Mouse (Mus musculus) MEL (cell line): ENCODE measurements around the gene Nudt21. TPM values are rescaled to one million over a fixed set of nuclear protein-coding genes. Genes with fewer than 3 reads are reported as not detected.
A peak's percentile ranks its signal among the peaks of the same experiment; 100 is the strongest.

Source experiments
- DNase-seq: peaks from one replicate; pipeline ENCODE4 v3.0.0; 2011; ENCODE audit warnings: low read depth, low spot score
- H3K27ac ChIP-seq: 2 replicates; pipeline ENCODE4 v1.5.1; 2012; ENCODE audit warnings: low read depth, mild to moderate bottlenecking, control low read depth, low read length, moderate library complexity; ENCODE audit not compliant: control insufficient read depth
- H3K27me3 ChIP-seq, 2 experiments: fragments of 150-350 bp in 1 of 2; sonication (generic) in 1 of 2; 2 replicates each; pipeline ENCODE4 v1.6.1; 2012; ENCODE audit warnings: low read length in 2 of 2, mild to moderate bottlenecking in 2 of 2, improper control_type of control experiment in 1 of 2, moderate library complexity in 1 of 2; ENCODE audit not compliant: insufficient read depth in 2 of 2, control insufficient read depth in 1 of 2
- H3K36me3 ChIP-seq, 2 experiments: 2 replicates each; pipeline ENCODE4 v1.6.1; 2012 to 2014; ENCODE audit warnings: low read length in 2 of 2, improper control_type of control experiment in 1 of 2, inconsistent platforms in 1 of 2, mild to moderate bottlenecking in 1 of 2; ENCODE audit not compliant: insufficient read depth in 2 of 2, control insufficient read depth in 1 of 2
- H3K4me1 ChIP-seq, 2 experiments: fragments of 150-350 bp in 1 of 2; sonication (generic) in 1 of 2; 2 replicates each; pipeline ENCODE4 v1.6.1; 2012; ENCODE audit warnings: low read length in 2 of 2, improper control_type of control experiment in 1 of 2, mild to moderate bottlenecking in 1 of 2; ENCODE audit not compliant: insufficient read depth in 2 of 2, control insufficient read depth in 1 of 2
- H3K4me3 ChIP-seq, 2 experiments: fragments of 150-350 bp in 1 of 2; sonication (generic) in 1 of 2; 2 replicates each; pipeline ENCODE4 v1.5.1; 2012; ENCODE audit warnings: low read depth in 2 of 2, low read length in 2 of 2, mild to moderate bottlenecking in 2 of 2, moderate library complexity in 2 of 2, control low read depth in 1 of 2, improper control_type of control experiment in 1 of 2; ENCODE audit not compliant: control insufficient read depth in 1 of 2, insufficient read depth in 1 of 2
- H3K79me2 ChIP-seq: 2 replicates; pipeline ENCODE4 v1.6.1; 2012; ENCODE audit warnings: mild to moderate bottlenecking, low read length, moderate library complexity; ENCODE audit not compliant: control insufficient read depth, poor library complexity, insufficient read depth
- H3K9ac ChIP-seq: 2 replicates; pipeline ENCODE4 v1.6.1; 2012; ENCODE audit warnings: low read depth, mild to moderate bottlenecking, control low read depth, low read length, moderate library complexity; ENCODE audit not compliant: control insufficient read depth, poor library complexity, severe bottlenecking
- H3K9me3 ChIP-seq: fragments of 150-350 bp; sonication (generic); replicated peaks from 2 replicates; pipeline ENCODE4 v1.6.1; 2012; ENCODE audit warnings: mild to moderate bottlenecking, low read length, improper control_type of control experiment, moderate library complexity; ENCODE audit not compliant: insufficient read depth
- BHLHE40 ChIP-seq: IDR thresholded peaks from 2 replicates; pipeline ENCODE4 v1.6.1; 2012; ENCODE audit warnings: low read depth, mild to moderate bottlenecking, inconsistent platforms, low read length, improper control_type of control experiment, borderline replicate concordance
- ETS1 ChIP-seq: IDR thresholded peaks from 2 replicates; pipeline ENCODE4 v1.6.1; 2012; ENCODE audit warnings: low read depth, mild to moderate bottlenecking, inconsistent platforms, low read length, improper control_type of control experiment, moderate library complexity
- GABPA ChIP-seq: IDR thresholded peaks from 2 replicates; pipeline ENCODE4 v1.6.1; 2012; ENCODE audit warnings: low read depth, mild to moderate bottlenecking, inconsistent platforms, low read length, improper control_type of control experiment, moderate library complexity
- GATA1 ChIP-seq: IDR thresholded peaks from 2 replicates; pipeline ENCODE4 v1.6.1; 2011; ENCODE audit warnings: low read depth, low read length, improper control_type of control experiment
- MAFK ChIP-seq: IDR thresholded peaks from 2 replicates; pipeline ENCODE4 v1.6.1; 2011; ENCODE audit warnings: low read depth, mild to moderate bottlenecking, low read length, improper control_type of control experiment, borderline replicate concordance
- MAX ChIP-seq: IDR thresholded peaks from 2 replicates; pipeline ENCODE4 v1.6.1; 2011; ENCODE audit warnings: low read length, improper control_type of control experiment
- MAZ ChIP-seq: IDR thresholded peaks from 2 replicates; pipeline ENCODE4 v1.6.1; 2012; ENCODE audit warnings: low read depth, mild to moderate bottlenecking, inconsistent platforms, low read length, improper control_type of control experiment
- MEF2A ChIP-seq: IDR thresholded peaks from 2 replicates; pipeline ENCODE4 v1.6.1; 2014; ENCODE audit warnings: low read depth, mild to moderate bottlenecking, inconsistent platforms, low read length, improper control_type of control experiment; ENCODE audit not compliant: poor library complexity, insufficient replicate concordance, severe bottlenecking; ENCODE audit errors: extremely low read depth
- MYB ChIP-seq: IDR thresholded peaks from 2 replicates; pipeline ENCODE4 v1.6.1; 2011; ENCODE audit warnings: mild to moderate bottlenecking, low read depth, low read length, improper control_type of control experiment
- NELFE ChIP-seq: IDR thresholded peaks from 2 replicates; pipeline ENCODE4 v1.6.1; 2011; ENCODE audit warnings: low read depth, low read length, improper control_type of control experiment
- POLR2A ChIP-seq, 2 experiments: IDR thresholded peaks; 2 replicates each; pipeline ENCODE4 v1.6.1; 2011 to 2012; ENCODE audit warnings: low read length in 2 of 2, mild to moderate bottlenecking in 2 of 2, control low read depth in 1 of 2, improper control_type of control experiment in 1 of 2, low read depth in 1 of 2, moderate library complexity in 1 of 2; ENCODE audit not compliant: control insufficient read depth in 1 of 2, insufficient read depth in 1 of 2, poor library complexity in 1 of 2
- RAD21 ChIP-seq: IDR thresholded peaks from 2 replicates; pipeline ENCODE4 v1.6.1; 2011; ENCODE audit warnings: mild to moderate bottlenecking, low read depth, low read length, improper control_type of control experiment
- TAL1 ChIP-seq: IDR thresholded peaks from 2 replicates; pipeline ENCODE4 v1.6.1; 2012; ENCODE audit warnings: mild to moderate bottlenecking, inconsistent platforms, low read length, moderate library complexity, mixed read lengths
- TBP ChIP-seq: IDR thresholded peaks from 2 replicates; pipeline ENCODE4 v1.8.0; 2011; ENCODE audit warnings: low read depth, low read length, improper control_type of control experiment
- ZKSCAN1 ChIP-seq: IDR thresholded peaks from 2 replicates; pipeline ENCODE4 v1.6.1; 2012; ENCODE audit warnings: low read depth, mild to moderate bottlenecking, inconsistent platforms, low read length, improper control_type of control experiment, moderate library complexity
- ZMIZ1 ChIP-seq: IDR thresholded peaks from 2 replicates; pipeline ENCODE4 v1.6.1; 2012; ENCODE audit warnings: low read depth, mild to moderate bottlenecking, inconsistent platforms, low read length, improper control_type of control experiment, moderate library complexity
- ZNF384 ChIP-seq: IDR thresholded peaks from 2 replicates; pipeline ENCODE4 v1.6.1; 2012; ENCODE audit warnings: low read depth, mild to moderate bottlenecking, inconsistent platforms, low read length, improper control_type of control experiment
- polyA plus RNA-seq, 2 experiments: library from polyadenylated mRNA; stranded (reverse) in 1 of 2; unstranded in 1 of 2; fragments of >175 nt in 1 of 2; fragments of >200 nt in 1 of 2; gene quantifications; 2 replicates each; pipeline versions ENCODE4 v1.2.1 to v1.2.4; 2012; ENCODE audit warnings: low replicate concordance in 2 of 2, low read depth in 1 of 2; ENCODE audit not compliant: insufficient read length in 2 of 2, insufficient read depth in 1 of 2, missing spikeins in 1 of 2
- total RNA-seq: library from RNA; depleted of rRNA; stranded (reverse); fragments of 300-350 nt; gene quantifications from 2 replicates; pipeline ENCODE4 v1.2.3, GENCODE M21; 2012

Gene Nudt21
- total and polyA plus RNA-seq, 3 experiments = 118 to 157 TPM; not detected in 1

DNA sequence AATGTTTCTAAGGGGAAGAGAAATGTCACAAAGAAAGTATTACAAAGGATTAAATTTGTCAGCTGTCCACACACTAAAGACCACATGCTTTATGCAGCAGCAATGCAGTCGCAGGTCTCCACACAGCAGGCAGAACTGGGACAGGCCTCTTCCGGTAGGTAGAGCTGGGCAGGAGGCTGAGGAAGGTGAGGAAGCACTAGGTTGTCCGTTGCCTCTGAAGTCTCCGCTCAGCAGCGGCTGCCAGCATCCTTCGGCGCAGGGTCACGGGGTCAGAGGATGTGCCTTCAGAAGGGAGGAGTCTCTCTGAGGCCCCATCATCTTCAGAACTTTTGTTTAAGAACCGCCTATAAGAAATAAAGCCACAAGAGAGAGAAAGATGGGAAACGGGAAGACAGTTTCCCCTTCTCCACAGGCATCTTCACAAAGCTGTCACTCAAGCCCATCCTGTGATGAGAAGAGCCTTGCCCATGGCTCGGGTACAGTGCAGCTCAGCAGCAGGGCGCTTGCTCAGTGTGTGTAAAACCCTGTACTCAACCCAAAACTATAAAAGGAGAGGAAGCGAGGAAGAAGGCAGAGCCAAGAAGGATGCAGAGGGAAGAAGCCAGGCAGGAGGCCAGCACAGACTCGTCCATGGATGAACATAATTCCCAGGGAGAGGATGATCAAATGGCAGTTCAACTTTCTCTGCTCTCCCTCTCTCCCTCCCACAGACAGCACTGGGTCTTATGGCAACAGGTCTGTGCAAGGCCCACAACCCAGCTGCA lies 63.7 kb downstream of the Nudt21 start:
- no peak for DNase-seq
- H3K36me3 ChIP-seq = peaks cover 0 to 19% of the 10 kb centered on the region in 2 experiments; a peak in 2 of 4 replicates
- no peaks in the 10 kb centered on the region for H3K9me3 ChIP-seq
- H3K4me3 ChIP-seq = no peak overlapping the region
- H3K27ac ChIP-seq = no peak overlapping the region
- H3K9ac ChIP-seq = no peak overlapping the region
- no peaks in the 10 kb centered on the region for H3K4me1 ChIP-seq
- H3K79me2 ChIP-seq = no peaks in the 10 kb centered on the region
- TF ChIP-seq ZNF384 (no peak), MAZ (no peak), TBP (no peak), ZKSCAN1 (no peak), MAX (no peak), GABPA (no peak)
- no peaks in the 10 kb centered on the region for H3K27me3 ChIP-seq

DNA sequence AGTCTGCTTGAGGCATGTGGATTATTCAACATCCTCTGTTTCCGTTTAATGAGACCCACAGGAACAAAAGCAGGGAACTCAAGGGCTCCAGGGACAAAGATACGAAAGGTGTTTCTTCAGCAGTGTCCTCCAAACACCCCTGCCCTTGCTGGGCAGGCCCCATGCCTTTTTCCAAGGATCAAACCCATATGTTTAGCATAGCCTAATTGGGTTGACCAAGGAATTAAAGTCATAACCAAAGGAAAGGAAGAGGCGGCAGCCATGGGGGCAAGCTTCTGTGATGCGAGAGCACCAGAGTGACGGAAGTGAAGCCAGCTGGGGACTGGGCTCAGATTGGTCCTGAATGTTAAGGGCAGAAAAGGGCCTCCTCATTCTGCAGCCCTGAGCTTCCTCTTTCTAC lies 64.6 kb downstream of the Nudt21 start:
- peaks cover 0 to 14% of the 10 kb centered on the region in 2 experiments; a peak in 2 of 4 replicates for H3K36me3 ChIP-seq

DNA sequence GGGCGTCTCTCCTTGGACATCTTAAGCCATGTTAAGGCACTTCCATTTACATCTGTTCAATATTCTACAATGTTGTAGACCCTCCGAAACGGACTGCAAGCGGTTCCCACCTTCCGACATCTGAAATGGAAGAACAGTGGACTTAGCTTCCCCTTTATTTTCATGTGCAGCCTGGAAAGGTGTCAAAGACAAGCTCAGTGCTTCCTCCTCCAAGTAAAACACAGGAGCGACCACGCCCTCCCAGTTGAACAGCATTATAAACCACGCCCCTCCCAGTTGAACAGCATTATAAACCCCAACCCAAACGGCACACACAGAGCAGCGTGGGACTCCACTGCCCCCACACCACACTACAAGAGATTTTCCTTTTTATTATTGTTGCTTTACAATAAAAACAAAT lies 65.4 kb downstream of the Nudt21 start:
- H3K36me3 ChIP-seq = peaks cover 0 to 10% of the 10 kb centered on the region in 2 experiments; a peak in 2 of 4 replicates
- TF ChIP-seq ETS1 = no peak
- TF ChIP-seq GATA1 = no peak
- TF ChIP-seq NELFE = no peak
- no peak for TF ChIP-seq TBP
- TF ChIP-seq ZMIZ1 = no peak
- TF ChIP-seq TAL1 = no peak
- TF ChIP-seq MYB = no peak
- TF ChIP-seq MEF2A = no peak
- no peak for TF ChIP-seq RAD21
- no peak for TF ChIP-seq MAFK
- TF ChIP-seq BHLHE40 = no peak
- no peak for TF ChIP-seq GABPA
- no peak for TF ChIP-seq POLR2A (IDR thresholded peaks at IDR 0.05; ENCODE audit: control insufficient read depth in 1 of 2, insufficient read depth in 1 of 2, low read depth in 1 of 2, low read length in 2 of 2, poor library complexity in 1 of 2)

More for the DNA sequence above, 64.6 kb downstream of the Nudt21 start:
- TF ChIP-seq MAFK (no peak), GABPA (no peak), MEF2A (no peak), ZKSCAN1 (no peak)
- TF ChIP-seq, all 39 proteins: peak for 0
- no peak overlapping the region for H3K9ac ChIP-seq
- H3K4me3 ChIP-seq = no peak overlapping the region
- no peak overlapping the region for H3K27ac ChIP-seq
- H3K4me1 ChIP-seq = no peaks in the 10 kb centered on the region
- no peaks in the 10 kb centered on the region for H3K79me2 ChIP-seq
- no peaks in the 10 kb centered on the region for H3K27me3 ChIP-seq
- DNase-seq = no peak
- H3K9me3 ChIP-seq = no peaks in the 10 kb centered on the region

More for the DNA sequence above, 65.4 kb downstream of the Nudt21 start:
- H3K4me3 ChIP-seq = no peak overlapping the region
- no peaks in the 10 kb centered on the region for H3K79me2 ChIP-seq
- peak; percentile 17 for DNase-seq
- no peak overlapping the region for H3K9ac ChIP-seq
- no peaks in the 10 kb centered on the region for H3K4me1 ChIP-seq
- H3K9me3 ChIP-seq = no peaks in the 10 kb centered on the region
- no peaks in the 10 kb centered on the region for H3K27me3 ChIP-seq
- H3K27ac ChIP-seq = no peak overlapping the region
